Mouse (Mus musculus) hematopoietic multipotent progenitor cell, adult 10-12 weeks (in vitro differentiated cells): ENCODE measurements around the gene Mars2. TPM values are rescaled to one million over a fixed set of nuclear protein-coding genes. Genes with fewer than 3 reads are reported as not detected.

Experiments used
- polyA plus RNA-seq: library from polyadenylated mRNA; stranded (reverse); fragments of >175 nt; gene quantifications from 2 replicates; pipeline ENCODE4 v1.2.3, GENCODE M21; 2012; ENCODE audit warnings: low replicate concordance

Mars2 gene
- polyA plus RNA-seq = 2.4 and 3.9 TPM in 2 replicates

DNA sequence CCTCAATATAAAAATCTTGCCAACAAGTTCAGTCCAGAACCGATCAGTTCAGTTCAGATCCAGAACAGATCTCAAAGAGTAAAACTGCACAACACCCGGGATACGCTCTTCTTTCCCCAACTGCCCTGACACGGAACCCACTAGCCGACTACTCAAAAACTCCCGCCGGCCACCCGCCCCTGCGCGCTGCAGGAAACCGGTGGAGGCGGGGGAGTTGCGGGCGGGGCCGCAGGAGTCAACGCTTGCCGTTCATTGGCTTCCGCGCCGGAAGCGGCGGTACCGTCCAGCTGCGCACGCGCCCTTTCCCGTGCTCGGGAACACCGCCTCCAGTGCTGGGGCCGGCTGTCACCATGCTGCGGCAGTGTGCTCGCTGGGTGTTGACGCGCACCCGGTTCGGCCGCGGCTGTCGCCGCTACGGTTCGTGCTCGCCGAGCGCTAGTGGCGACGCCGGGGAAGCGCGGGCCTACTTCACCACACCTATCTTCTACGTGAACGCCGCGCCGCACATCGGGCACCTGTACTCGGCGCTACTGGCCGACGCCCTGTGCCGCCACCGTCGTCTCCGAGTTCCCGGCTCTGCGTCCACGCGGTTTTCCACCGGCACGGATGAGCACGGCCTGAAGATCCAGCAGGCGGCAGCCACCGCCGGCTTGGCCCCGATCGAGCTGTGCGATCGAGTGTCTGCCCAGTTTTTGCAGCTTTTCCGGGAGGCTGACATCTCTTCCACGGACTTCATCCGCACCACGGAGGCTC, at the start of gene Mars2:
TSS of gene Mars2 (plus strand) at position 288 of the 753 bp plus-strand sequence.

DNA sequence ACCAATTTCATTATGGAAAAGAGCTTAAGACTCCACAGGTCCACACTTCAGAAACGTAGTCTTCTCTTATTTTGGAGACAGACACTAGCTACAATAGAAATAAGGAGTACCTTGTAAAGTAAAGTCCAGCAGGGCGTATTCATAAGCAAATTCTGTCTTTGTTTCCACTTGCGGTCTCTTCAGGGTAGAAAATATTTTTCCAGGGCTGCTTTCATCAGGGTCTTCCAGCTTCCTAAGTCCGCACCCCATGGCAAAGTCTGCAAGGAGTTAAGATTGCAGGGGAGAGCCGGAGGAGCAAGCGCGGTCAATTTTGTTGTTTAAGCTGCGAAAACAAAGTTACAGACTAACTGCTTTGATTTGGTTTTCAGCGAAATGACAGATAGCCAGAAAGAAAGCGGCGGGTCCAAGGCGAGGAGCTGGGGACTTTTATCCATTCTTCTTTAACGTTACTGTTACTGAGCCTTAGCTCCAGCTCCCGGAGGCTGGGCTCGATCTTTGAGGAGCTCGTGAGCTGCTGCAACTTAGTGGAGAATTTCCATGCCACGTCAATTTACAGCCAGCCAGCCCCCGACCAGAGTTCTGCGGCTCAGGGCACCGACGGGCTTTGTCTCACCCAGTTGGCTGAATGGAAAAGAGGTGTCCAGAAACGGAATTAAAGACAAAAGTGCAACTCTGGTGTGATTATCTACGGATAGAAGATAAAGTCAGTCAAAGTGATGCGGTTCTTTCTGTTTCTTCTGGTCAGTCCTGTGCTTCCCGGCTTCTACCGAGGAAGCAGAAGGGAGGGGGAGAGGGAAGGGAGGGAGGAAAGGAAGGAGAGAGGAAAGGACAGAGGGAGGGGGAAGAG, 10.7 kb upstream of the Mars2 start, which contains the start of gene Rftn2:
TSS of gene Rftn2 (minus strand) at position 772 of the 847 bp plus-strand sequence.

Other genes starting within 250 kb of the Mars2 start
- gene Sf3b1, start 209.7 kb upstream of the Mars2 start, polyA plus RNA-seq = 21.0 and 31.4 TPM in 2 replicates
- gene Coq10b, start 184.4 kb upstream of the Mars2 start, polyA plus RNA-seq = 5.3 and 5.7 TPM in 2 replicates
- gene Hspe1, start 149.0 kb upstream of the Mars2 start, polyA plus RNA-seq = 34.9 and 62.4 TPM in 2 replicates
- gene Hspd1, start 148.9 kb upstream of the Mars2 start, polyA plus RNA-seq = 13.3 and 23.3 TPM in 2 replicates
- gene Mob4, start 105.9 kb upstream of the Mars2 start, polyA plus RNA-seq = 4.7 and 7.8 TPM in 2 replicates
- gene Rftn2, start 10.4 kb upstream of the Mars2 start, polyA plus RNA-seq = 2.8 and 5.2 TPM in 2 replicates
- 1.0 and 2.8 TPM in 2 replicates for gene Boll, start 126.3 kb downstream of the Mars2 start, polyA plus RNA-seq
- 0.81 and 1.9 TPM in 2 replicates for gene Plcl1, start 168.7 kb downstream of the Mars2 start, polyA plus RNA-seq